Mouse (Mus musculus) olfactory bulb, adult 2 months (tissue): ENCODE results near the gene Fam110a. TPM values are rescaled to one million over a fixed set of nuclear protein-coding genes. Genes with fewer than 3 reads are reported as not detected.

Experiments used
- H3K27ac ChIP-seq: fragments of 200-500 bp; 2 replicates; pipeline ENCODE4 v1.5.1; 2012; ENCODE audit warnings: low read depth, low read length; ENCODE audit not compliant: insufficient read depth
- H3K4me1 ChIP-seq: fragments of 200-500 bp; 2 replicates; pipeline ENCODE4 v1.6.1; 2012; ENCODE audit warnings: low read length; ENCODE audit not compliant: control insufficient read depth, insufficient read depth
- H3K4me3 ChIP-seq: fragments of 200-500 bp; 2 replicates; pipeline ENCODE4 v1.5.1; 2012; ENCODE audit warnings: mild to moderate bottlenecking, low read depth, low read length, moderate library complexity; ENCODE audit not compliant: insufficient read depth
- CTCF ChIP-seq: fragments of 200-500 bp; IDR thresholded peaks from 2 replicates; pipeline ENCODE4 v1.5.1; 2012; ENCODE audit warnings: low read depth, mild to moderate bottlenecking, low read length, moderate library complexity; ENCODE audit not compliant: insufficient read depth
- POLR2A ChIP-seq: fragments of 200-500 bp; IDR thresholded peaks from 2 replicates; pipeline ENCODE4 v1.6.1; 2012; ENCODE audit warnings: mild to moderate bottlenecking, low read depth, low read length, moderate library complexity; ENCODE audit not compliant: insufficient read depth
- WGBS: fragments of 180-500 bp; shearing (Covaris S2); methylation state at CpG from one replicate; pipeline ENCODE4 v1.1.7; 2018; 5-methylcytosine and 5-hydroxymethylcytosine counted together
- polyA plus RNA-seq: library from polyadenylated mRNA; stranded (reverse); fragments of >200 nt; gene quantifications from 2 replicates; pipeline ENCODE4 v1.2.4, GENCODE M21; 2012; ENCODE audit warnings: low replicate concordance; ENCODE audit not compliant: missing spikeins, insufficient read depth, insufficient read length

Gene Fam110a
- polyA plus RNA-seq, 1 experiment: not detected

DNA sequence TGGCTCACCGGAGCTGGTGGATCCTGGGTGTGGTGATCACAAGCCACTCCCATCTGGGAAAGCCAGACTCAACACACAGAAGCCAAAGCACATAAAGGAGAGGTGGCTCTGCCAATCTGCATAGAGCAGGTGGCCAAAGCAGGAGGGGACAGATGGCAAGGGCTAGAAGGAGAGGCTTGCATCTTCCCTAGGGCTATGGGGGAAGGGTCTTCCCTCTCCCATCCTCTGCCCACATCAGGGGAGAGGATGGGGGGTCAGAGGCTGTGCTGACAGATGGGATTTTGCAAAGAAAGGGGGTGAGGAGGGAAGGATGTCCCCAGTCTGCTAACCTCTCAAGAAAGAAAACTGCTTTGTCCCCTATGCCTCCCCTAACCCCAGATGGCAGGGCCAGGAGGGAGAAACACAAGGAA, 11.0 kb upstream of the Fam110a start:
- TF ChIP-seq CTCF: no peak
- no peak for TF ChIP-seq POLR2A
- WGBS: 60% methylated on average over 1 of the region's 1 CpGs
- Histone ChIP-seq H3K4me1 (0 out of 2 replicates have a peak, but pooled peaks cover 2% of the 10 kb centered on the region), H3K4me3 (no peak overlapping the region), H3K27ac (no peak overlapping the region)

DNA sequence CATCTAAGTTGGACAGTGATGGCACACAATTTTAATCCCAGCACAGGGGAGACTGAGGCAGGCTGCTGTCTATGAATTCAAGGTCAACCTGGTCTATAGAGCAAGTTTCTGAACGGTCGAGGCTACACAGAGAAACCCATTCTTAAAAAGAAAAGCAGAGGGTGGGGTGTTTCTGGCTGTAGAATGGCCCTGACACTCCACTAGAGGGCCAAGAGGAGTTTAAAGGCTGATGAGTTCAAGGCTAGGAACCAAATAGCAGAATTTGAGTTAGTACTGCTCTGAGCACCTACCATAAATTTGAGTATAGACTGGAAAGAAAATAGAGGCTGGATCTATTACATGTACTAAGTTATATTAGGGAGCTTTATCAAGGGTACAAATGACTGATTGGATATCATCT, 9.0 kb upstream of the Fam110a start:
- Histone ChIP-seq H3K27ac (no peak overlapping the region), H3K4me3 (no peak overlapping the region), H3K4me1 (no peaks in the 10 kb centered on the region)
- 61% methylated on average over 2 of the region's 2 CpGs for WGBS
- no peak for TF ChIP-seq POLR2A
- no peak for TF ChIP-seq CTCF

GRCm38 (mm10) chr2:151986958-151987357, 6.9 kb upstream of the Fam110a start:
- Histone ChIP-seq H3K27ac (no peak overlapping the region), H3K4me3 (no peak overlapping the region), H3K4me1 (no peaks in the 10 kb centered on the region)
- TF ChIP-seq CTCF (no peak), POLR2A (no peak)
- WGBS: 84% methylated on average over 8 of the region's 8 CpGs

DNA sequence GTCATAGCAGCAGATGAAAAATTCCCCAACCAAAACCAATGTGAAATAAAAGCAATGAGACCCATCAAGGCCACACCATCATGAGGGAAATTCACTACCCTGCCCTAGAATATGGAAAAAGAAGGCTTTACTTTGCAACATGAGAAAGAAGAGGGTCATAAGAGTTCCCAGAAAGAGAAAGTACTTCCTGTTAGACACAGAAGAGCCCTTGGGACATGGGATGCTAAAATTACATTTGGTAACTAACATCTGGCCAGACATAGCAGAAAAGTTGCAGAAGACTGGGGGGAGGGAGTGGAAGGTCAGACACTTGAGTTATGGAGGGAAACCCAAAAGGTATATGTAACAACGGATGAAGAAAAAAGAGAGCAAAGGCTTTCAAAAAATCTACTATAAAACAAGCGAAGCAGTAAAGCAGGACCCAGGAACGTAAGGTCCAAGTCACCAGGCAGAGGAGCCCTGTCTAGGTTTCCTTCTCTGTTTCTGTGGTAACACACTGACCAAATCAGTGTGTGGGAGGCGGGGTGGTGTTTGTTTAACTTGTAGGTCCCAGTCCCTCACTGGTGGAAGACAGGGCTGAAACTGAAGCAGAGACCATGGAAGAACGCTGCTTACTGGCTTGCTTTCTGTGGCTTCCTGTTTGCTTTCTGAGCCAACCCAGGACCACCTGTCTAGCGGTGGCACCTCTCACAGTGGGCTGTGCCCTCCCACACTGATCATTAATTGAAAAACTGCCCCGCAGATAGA, 5.6 kb upstream of the Fam110a start:
- 86% methylated on average over 7 of the region's 7 CpGs for WGBS
- TF ChIP-seq CTCF (no peak), POLR2A (no peak)
- H3K27ac ChIP-seq: no peak overlapping the region
- peaks cover under 1% of the 10 kb centered on the region; the same call in 1 of the 2 replicates for H3K4me1 ChIP-seq
- no peak overlapping the region for H3K4me3 ChIP-seq

- no peak overlapping the region for H3K4me3 ChIP-seq
- TF ChIP-seq POLR2A (no peak), CTCF (no peak)
- WGBS: 37% methylated on average over 9 of the region's 9 CpGs
- H3K27ac ChIP-seq: no peak overlapping the region
- H3K4me1 ChIP-seq: peaks cover 9% of the 10 kb centered on the region
These were observed 4.0 kb upstream of the Fam110a start for GRCm38 (mm10) chr2:151984019-151984418.

- no peak overlapping the region for H3K27ac ChIP-seq
- peaks cover 11% of the 10 kb centered on the region for H3K4me1 ChIP-seq
- no peak overlapping the region for H3K4me3 ChIP-seq
- no peak for TF ChIP-seq CTCF
- TF ChIP-seq POLR2A: no peak
These were observed 2.5 kb upstream of the Fam110a start for GRCm38 (mm10) chr2:151982476-151982875.

DNA sequence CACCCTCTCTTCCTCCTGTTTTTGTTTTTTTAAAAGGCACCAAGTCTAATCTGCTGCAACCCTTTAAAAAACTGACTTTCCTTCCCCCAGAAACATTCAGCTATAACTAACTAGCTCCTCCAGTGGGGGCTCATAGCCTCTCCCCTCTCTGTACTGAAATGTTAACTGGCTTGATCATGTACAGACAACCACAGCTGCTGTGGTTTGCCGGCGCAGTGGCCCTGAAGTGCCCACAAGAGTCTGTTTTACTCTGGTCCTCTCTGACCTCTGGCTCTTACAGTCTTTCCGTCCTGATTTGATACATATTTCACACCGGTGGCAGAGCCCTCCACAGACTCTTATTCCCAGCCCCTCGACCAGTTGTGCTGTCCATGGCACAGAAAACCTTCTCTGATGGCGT, 1.2 kb upstream of the Fam110a start:
- 89% methylated on average over 6 of the region's 6 CpGs for WGBS
- H3K27ac ChIP-seq: no peak overlapping the region
- H3K4me3 ChIP-seq: no peak overlapping the region
- no peak for TF ChIP-seq POLR2A
- no peak for TF ChIP-seq CTCF
- H3K4me1 ChIP-seq: peaks cover 14% of the 10 kb centered on the region

DNA sequence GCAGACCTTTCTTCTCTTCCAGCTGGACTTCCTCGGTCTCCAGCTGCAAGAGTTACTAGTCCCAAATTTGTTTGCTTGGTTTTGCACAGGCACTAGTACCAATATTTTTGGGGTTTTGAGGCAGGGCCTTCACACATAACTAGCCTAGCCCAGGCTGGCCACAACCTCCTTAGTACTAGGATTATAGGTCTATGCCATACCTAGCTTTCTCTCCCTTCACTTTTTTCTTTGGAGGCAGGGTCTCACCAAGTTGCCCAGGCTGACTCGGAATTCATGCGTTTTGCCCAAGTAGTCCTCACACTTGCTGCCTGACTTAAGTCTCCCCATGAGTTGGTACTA, 305 bp upstream of the Fam110a start:
- TF ChIP-seq POLR2A (no peak), CTCF (no peak)
- H3K4me3 ChIP-seq: peak overlapping the region; percentile 80
- WGBS: 30% methylated on average over 3 of the region's 3 CpGs
- 0 out of 2 replicates have a peak overlapping the region, but pooled peaks have one; percentile 6 for H3K27ac ChIP-seq
- peaks cover 14% of the 10 kb centered on the region for H3K4me1 ChIP-seq

GRCm38 (mm10) chr2:151978494-151978893, 1.5 kb downstream of the Fam110a start:
- H3K4me3 ChIP-seq: no peak overlapping the region
- peaks cover 26% of the 10 kb centered on the region for H3K4me1 ChIP-seq
- H3K27ac ChIP-seq: no peak overlapping the region
- TF ChIP-seq CTCF: no peak
- no peak for TF ChIP-seq POLR2A
- 90% methylated on average over 6 of the region's 6 CpGs for WGBS
